Mouse (Mus musculus) liver, postnatal 0 days (tissue): ENCODE measurements around the gene Card14. TPM values are rescaled to one million over a fixed set of nuclear protein-coding genes. Genes with fewer than 3 reads are reported as not detected.

Source experiments
- ATAC-seq: fragments of 200-750 bp; cut with Nextera tagmentation; 2 replicates; pipeline ENCODE4 v1.8.0; 2017; ENCODE audit warnings: mild to moderate bottlenecking, moderate library complexity
- DNase-seq: peaks from one replicate; pipeline ENCODE4 v3.0.0-alpha.2; 2016
- H3K27ac ChIP-seq: fragments of 300-500 bp; sonication (generic); 2 replicates; pipeline ENCODE4 v1.5.1; 2014; ENCODE audit warnings: antibody characterized with exemption, moderate library complexity, mild to moderate bottlenecking, low read depth
- H3K27me3 ChIP-seq: fragments of 300-500 bp; sonication (generic); 2 replicates; pipeline ENCODE4 v1.6.1; 2014; ENCODE audit warnings: low read length, control low read depth, mixed read lengths; ENCODE audit not compliant: insufficient read depth
- H3K36me3 ChIP-seq: fragments of 300-500 bp; sonication (generic); replicated peaks from 2 replicates; pipeline ENCODE4 v1.6.1; 2014; ENCODE audit warnings: mild to moderate bottlenecking, control low read depth, low read length, moderate library complexity, mixed read lengths; ENCODE audit not compliant: insufficient read depth
- H3K4me1 ChIP-seq: fragments of 300-500 bp; sonication (generic); 2 replicates; pipeline ENCODE4 v1.6.1; 2014; ENCODE audit warnings: antibody characterized with exemption, mild to moderate bottlenecking, control low read depth; ENCODE audit not compliant: insufficient read depth
- H3K4me2 ChIP-seq: fragments of 300-500 bp; sonication (generic); 2 replicates; pipeline ENCODE4 v1.6.1; 2014; ENCODE audit warnings: low read depth, mild to moderate bottlenecking, low read length, moderate library complexity, mixed read lengths
- H3K4me3 ChIP-seq: fragments of 300-500 bp; sonication (generic); 2 replicates; pipeline ENCODE4 v1.5.1; 2014; ENCODE audit warnings: low read depth, low read length
- H3K9ac ChIP-seq: fragments of 300-500 bp; sonication (generic); replicated peaks from 2 replicates; pipeline ENCODE4 v1.6.1; 2014; ENCODE audit warnings: mild to moderate bottlenecking, moderate library complexity
- H3K9me3 ChIP-seq: fragments of 300-500 bp; sonication (generic); 2 replicates; pipeline ENCODE4 v1.6.1; 2016; ENCODE audit warnings: mild to moderate bottlenecking, control low read depth, low read length, mixed read lengths
- CTCF ChIP-seq: sonication (generic); IDR thresholded peaks from 2 replicates; pipeline ENCODE4 v1.5.1; 2016; ENCODE audit warnings: antibody characterized with exemption, low read depth
- EP300 ChIP-seq: IDR thresholded peaks from 2 replicates; pipeline ENCODE4 v1.6.1; 2016; ENCODE audit warnings: antibody characterized with exemption, low read depth, mild to moderate bottlenecking
- WGBS: fragments of 180-500 bp; shearing (Covaris S2); extraction: QIAGEN DNeasy Blood & Tissue Kit; methylation state at CpG from one replicate; pipeline ENCODE4 v1.1.7; 2014; ENCODE audit not compliant: insufficient replicate concordance; 5-methylcytosine and 5-hydroxymethylcytosine counted together
- polyA plus RNA-seq: library from polyadenylated mRNA; unstranded; fragments of >200 nt; fragmentation: Nextera tagmentation; extraction: Ambion mirVana; gene quantifications from 2 replicates; pipeline ENCODE4 v1.2.1, GENCODE M21; 2015

Gene Card14
- 0.06 and 0.09 TPM in 2 replicates for polyA plus RNA-seq

DNA sequence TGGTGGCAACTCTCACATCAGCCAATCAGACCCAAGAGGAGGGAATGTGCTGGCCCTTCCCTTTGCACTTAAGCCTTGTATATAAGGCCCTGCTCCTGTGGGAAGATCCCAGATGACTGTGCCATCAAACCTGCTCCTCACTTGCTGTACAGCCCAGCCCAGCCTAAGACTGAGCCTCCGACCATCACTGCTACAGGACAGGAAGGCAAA, at the start of gene Card14:
Card14 (plus strand) TSS at position 111 of the 210 bp plus-strand sequence.
- H3K27ac ChIP-seq = no peak within 1 kb of the TSS
- no peaks in the 10 kb centered on the region for H3K9me3 ChIP-seq
- DNase-seq = no peak
- no peak within 1 kb of the TSS for H3K4me2 ChIP-seq
- no peak within 1 kb of the TSS for H3K9ac ChIP-seq
- no peaks in the 10 kb centered on the region for H3K4me1 ChIP-seq
- H3K27me3 ChIP-seq = no peaks in the 10 kb centered on the region
- WGBS = 64% methylated on average over 1 of the region's 1 CpGs
- H3K36me3 ChIP-seq = no peaks in the 10 kb centered on the region
- no peak for ATAC-seq
- no peak within 1 kb of the TSS for H3K4me3 ChIP-seq
- TF ChIP-seq EP300 (no peak), CTCF (no peak)

- Histone ChIP-seq H3K4me2 (peak overlapping the region; percentile 56), H3K4me3 (no peak overlapping the region), H3K36me3 (no peaks in the 10 kb centered on the region), H3K27me3 (no peaks in the 10 kb centered on the region), H3K9ac (no peak overlapping the region), H3K9me3 (no peaks in the 10 kb centered on the region), H3K27ac (0 out of 2 replicates have a peak overlapping the region, but pooled peaks have one; percentile 45), H3K4me1 (peaks cover 3% of the 10 kb centered on the region; the same call in 1 of the 2 replicates)
- TF ChIP-seq EP300 = no peak
- TF ChIP-seq CTCF = no peak
- ATAC-seq = no peak
- WGBS = 53% methylated on average over 9 of the region's 9 CpGs
- no peak for DNase-seq
These were observed 49.4 kb upstream of the Card14 start for GRCm38 (mm10) chr11:119258216-119258571.

DNA sequence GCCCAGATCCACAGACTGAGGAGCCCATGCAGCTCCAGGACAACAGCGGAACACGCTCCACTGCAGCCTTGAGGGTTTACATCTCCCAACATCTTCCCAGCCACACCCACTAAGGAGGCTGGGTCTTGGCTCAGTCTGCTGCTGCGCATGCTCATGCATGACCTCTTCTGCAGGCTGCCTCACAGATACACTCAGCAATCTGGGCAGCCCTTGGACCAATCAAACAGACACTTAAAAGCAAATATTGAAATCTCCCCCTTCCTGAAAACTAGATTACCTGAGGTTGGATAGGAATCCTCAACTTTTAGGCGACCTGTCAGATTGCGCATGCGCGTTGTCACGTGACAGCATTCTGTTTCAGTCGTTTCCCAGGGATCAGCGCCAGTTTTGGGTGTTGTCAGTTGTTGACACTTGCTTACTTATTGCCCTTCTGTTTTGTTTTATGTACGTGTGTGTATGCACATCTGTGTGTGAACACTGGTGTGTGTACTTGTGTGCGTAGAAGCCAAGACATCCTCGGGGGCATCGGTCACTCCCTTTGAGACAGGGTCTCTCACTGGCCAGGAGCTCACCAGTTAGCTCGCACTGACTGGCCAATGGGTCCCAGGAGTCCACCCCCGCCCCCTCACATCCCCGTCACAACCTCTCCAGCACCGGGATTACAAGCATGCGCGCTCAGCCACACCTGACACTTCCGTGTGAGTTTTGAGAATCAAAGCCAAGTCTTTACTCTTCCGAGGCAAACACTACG, 48.8 kb upstream of the Card14 start:
- no peak overlapping the region for H3K9ac ChIP-seq
- H3K27ac ChIP-seq = peak overlapping the region; percentile 45; the same call in 1 of the 2 replicates
- H3K27me3 ChIP-seq = no peaks in the 10 kb centered on the region

GRCm38 (mm10) chr11:119259977-119260376, 47.6 kb upstream of the Card14 start:
- no peaks in the 10 kb centered on the region for H3K27me3 ChIP-seq

More for the DNA sequence above, 48.8 kb upstream of the Card14 start:
- Histone ChIP-seq H3K36me3 (no peaks in the 10 kb centered on the region), H3K9me3 (no peaks in the 10 kb centered on the region), H3K4me2 (peak overlapping the region; percentile 56), H3K4me1 (peaks cover 2% of the 10 kb centered on the region; the same call in 1 of the 2 replicates), H3K4me3 (peak overlapping the region; percentile 19; the same call in 1 of the 2 replicates)
- peak; percentile 82 for ATAC-seq
- 67% methylated on average over 23 of the region's 23 CpGs for WGBS
- TF ChIP-seq EP300 = no peak
- no peak for TF ChIP-seq CTCF
- DNase-seq = peak; percentile 60

DNA sequence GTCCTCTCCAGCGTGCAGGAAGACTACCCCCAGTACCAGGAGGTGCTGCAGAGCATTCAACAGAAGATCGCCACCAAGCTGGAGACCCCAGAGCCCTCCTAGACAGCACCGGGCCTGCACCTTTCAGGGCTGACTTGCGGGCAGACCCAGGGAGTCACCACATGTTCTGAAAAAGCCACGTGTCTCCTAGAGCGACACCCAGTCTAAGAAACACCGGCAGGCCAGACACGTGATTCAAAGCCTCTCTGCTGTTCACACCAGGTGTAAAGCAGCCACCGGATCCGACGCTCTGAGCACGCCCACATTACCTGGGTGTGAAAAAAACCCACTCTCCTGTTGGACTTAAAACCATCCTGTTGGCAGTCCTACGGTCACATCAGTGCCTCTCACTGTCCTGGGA, 43.2 kb upstream of the Card14 start:
- Histone ChIP-seq H3K4me3 (no peak overlapping the region), H3K9ac (no peak overlapping the region), H3K27ac (no peak overlapping the region), H3K4me1 (peaks cover 8% of the 10 kb centered on the region; the same call in 1 of the 2 replicates), H3K27me3 (no peaks in the 10 kb centered on the region), H3K9me3 (no peaks in the 10 kb centered on the region), H3K4me2 (no peak overlapping the region), H3K36me3 (no peaks in the 10 kb centered on the region)
- DNase-seq (no peak), ATAC-seq (no peak)
- WGBS = 83% methylated on average over 13 of the region's 13 CpGs
- TF ChIP-seq CTCF (no peak), EP300 (no peak)

More at GRCm38 (mm10) chr11:119259977-119260376, 47.6 kb upstream of the Card14 start:
- Histone ChIP-seq H3K4me3 (no peak overlapping the region), H3K4me1 (peaks cover 2% of the 10 kb centered on the region; the same call in 1 of the 2 replicates), H3K9ac (no peak overlapping the region), H3K36me3 (no peaks in the 10 kb centered on the region), H3K27ac (no peak overlapping the region), H3K4me2 (no peak overlapping the region), H3K9me3 (no peaks in the 10 kb centered on the region)
- TF ChIP-seq CTCF (no peak), EP300 (no peak)
- ATAC-seq = no peak
- DNase-seq = no peak
- WGBS = 90% methylated on average over 8 of the region's 8 CpGs

DNA sequence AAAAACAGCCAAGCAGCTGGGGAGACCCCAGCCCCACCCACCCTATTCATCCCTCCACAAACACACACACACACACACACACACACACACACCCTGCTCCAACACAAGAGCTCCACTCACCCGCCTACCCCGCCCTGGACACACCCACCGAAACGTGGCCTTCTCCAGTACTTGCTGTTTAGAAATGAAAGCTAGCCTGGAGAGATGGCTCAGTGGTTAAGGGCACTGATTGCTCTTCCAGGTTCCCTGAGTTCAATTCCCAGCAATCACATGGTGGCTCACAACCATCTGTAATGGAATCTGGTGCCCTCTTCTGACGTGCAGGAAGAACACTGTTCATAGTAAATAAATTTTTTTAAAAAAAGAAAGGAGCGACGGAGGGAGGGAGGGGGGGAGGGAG, 41.8 kb upstream of the Card14 start:
- Histone ChIP-seq H3K36me3 (no peaks in the 10 kb centered on the region; the same call in 1 of the 2 replicates), H3K9ac (no peak overlapping the region), H3K4me3 (no peak overlapping the region), H3K9me3 (no peaks in the 10 kb centered on the region), H3K4me1 (peaks cover 8% of the 10 kb centered on the region; the same call in 1 of the 2 replicates), H3K4me2 (no peak overlapping the region), H3K27me3 (no peaks in the 10 kb centered on the region), H3K27ac (no peak overlapping the region)
- TF ChIP-seq EP300 = no peak
- TF ChIP-seq CTCF = no peak
- no peak for DNase-seq
- 64% methylated on average over 7 of the region's 7 CpGs for WGBS
- no peak for ATAC-seq
